Mouse (Mus musculus): ENCODE measurements around the gene Slc2a8. TPM values are rescaled to one million over a fixed set of nuclear protein-coding genes. Genes with fewer than 3 reads are reported as not detected.

The Slc2a8 gene
- total and polyA plus RNA-seq, 3 experiments = 7.4 to 16.0 TPM; not detected in 1

GRCm38 (mm10) chr2:32957344-32957743 lies 24.5 kb downstream of the Slc2a8 start:
- no peak overlapping the region for H3K4me3 ChIP-seq (ENCODE audit: control insufficient read depth in 1 of 2, insufficient read depth in 1 of 2, low read depth in 2 of 2, low read length in 2 of 2)
- no peak overlapping the region for H3K27ac ChIP-seq (ENCODE audit: control insufficient read depth, low read depth, low read length)
- TF ChIP-seq JUND (IDR thresholded peaks at IDR 0.05; ENCODE audit: low read depth, low read length) (no peak), CTCF (IDR thresholded peaks at IDR 0.05 in 2 of 3, conservative IDR thresholded peaks at IDR 0.05 in 1 of 3; ENCODE audit: control insufficient read depth in 1 of 3, insufficient read depth in 1 of 3, low read depth in 2 of 3, low read length in 3 of 3, poor library complexity in 1 of 3, severe bottlenecking in 1 of 3) (no peak), RCOR1 (IDR thresholded peaks at IDR 0.05; ENCODE audit: low read depth, low read length) (no peak), TAL1 (IDR thresholded peaks at IDR 0.05; ENCODE audit: low read length) (no peak), HCFC1 (IDR thresholded peaks at IDR 0.05; ENCODE audit: low read depth, low read length) (no peak), ELF1 (IDR thresholded peaks at IDR 0.05; ENCODE audit: low read depth, low read length) (no peak), ZMIZ1 (IDR thresholded peaks at IDR 0.05; ENCODE audit: low read depth, low read length) (no peak), ZNF384 (IDR thresholded peaks at IDR 0.05; ENCODE audit: low read depth, low read length) (no peak), UBTF (IDR thresholded peaks at IDR 0.05; ENCODE audit: borderline replicate concordance, insufficient read depth, low read depth, low read length) (no peak)
- no peaks in the 10 kb centered on the region for H3K9me3 ChIP-seq (replicated peaks; ENCODE audit: insufficient read depth, low read length)
- no peak for DNase-seq (ENCODE audit: low read depth, low spot score)
- peaks cover 0 to 7% of the 10 kb centered on the region in 2 experiments; a peak in 1 of 4 replicates for H3K4me1 ChIP-seq (ENCODE audit: control insufficient read depth in 1 of 2, insufficient read depth in 2 of 2, low read length in 2 of 2)
- H3K79me2 ChIP-seq (ENCODE audit: control insufficient read depth, insufficient read depth, low read length, poor library complexity) = peaks cover 19% of the 10 kb centered on the region
- H3K9ac ChIP-seq (ENCODE audit: control insufficient read depth, low read depth, low read length, poor library complexity, severe bottlenecking) = no peak overlapping the region
- H3K27me3 ChIP-seq (ENCODE audit: control insufficient read depth in 1 of 2, insufficient read depth in 2 of 2, low read length in 2 of 2) = no peaks in the 10 kb centered on the region
- no peaks in the 10 kb centered on the region for H3K36me3 ChIP-seq (ENCODE audit: control insufficient read depth in 1 of 2, insufficient read depth in 2 of 2, low read length in 2 of 2)

- H3K9ac ChIP-seq (ENCODE audit: control insufficient read depth, low read depth, low read length, poor library complexity, severe bottlenecking) = no peak overlapping the region
- no peak overlapping the region for H3K27ac ChIP-seq (ENCODE audit: control insufficient read depth, low read depth, low read length)
- TF ChIP-seq GABPA (IDR thresholded peaks at IDR 0.05; ENCODE audit: low read depth, low read length) (no peak), RCOR1 (IDR thresholded peaks at IDR 0.05; ENCODE audit: low read depth, low read length) (no peak), MXI1 (IDR thresholded peaks at IDR 0.05; ENCODE audit: low read depth, low read length) (no peak), ZC3H11A (IDR thresholded peaks at IDR 0.05; ENCODE audit: low read depth, low read length) (no peak), NELFE (IDR thresholded peaks at IDR 0.05; ENCODE audit: low read depth, low read length) (no peak), CHD1 (IDR thresholded peaks at IDR 0.05; ENCODE audit: low read depth, low read length) (no peak), ZNF384 (IDR thresholded peaks at IDR 0.05; ENCODE audit: low read depth, low read length) (no peak), CTCF (IDR thresholded peaks at IDR 0.05 in 2 of 3, conservative IDR thresholded peaks at IDR 0.05 in 1 of 3; ENCODE audit: control insufficient read depth in 1 of 3, insufficient read depth in 1 of 3, low read depth in 2 of 3, low read length in 3 of 3, poor library complexity in 1 of 3, severe bottlenecking in 1 of 3) (peak; percentile 15 to 55 (median 42); a peak in 5 of 6 replicates), MAX (IDR thresholded peaks at IDR 0.05; ENCODE audit: low read length) (no peak), MEF2A (IDR thresholded peaks at IDR 0.05; ENCODE audit: extremely low read depth, insufficient replicate concordance, low read depth, low read length, poor library complexity, severe bottlenecking) (no peak), SMC3 (IDR thresholded peaks at IDR 0.05; ENCODE audit: low read depth, low read length) (peak; percentile 20; the same call in 1 of the 2 replicates), ZKSCAN1 (IDR thresholded peaks at IDR 0.05; ENCODE audit: low read depth, low read length) (no peak)
- H3K4me3 ChIP-seq (ENCODE audit: control insufficient read depth in 1 of 2, insufficient read depth in 1 of 2, low read depth in 2 of 2, low read length in 2 of 2) = no peak overlapping the region
- H3K9me3 ChIP-seq (replicated peaks; ENCODE audit: insufficient read depth, low read length) = no peaks in the 10 kb centered on the region
- no peaks in the 10 kb centered on the region for H3K36me3 ChIP-seq (ENCODE audit: control insufficient read depth in 1 of 2, insufficient read depth in 2 of 2, low read length in 2 of 2)
- no peaks in the 10 kb centered on the region for H3K4me1 ChIP-seq (ENCODE audit: control insufficient read depth in 1 of 2, insufficient read depth in 2 of 2, low read length in 2 of 2)
- no peaks in the 10 kb centered on the region for H3K79me2 ChIP-seq (ENCODE audit: control insufficient read depth, insufficient read depth, low read length, poor library complexity)
- DNase-seq (ENCODE audit: low read depth, low spot score) = peak; percentile 59
- H3K27me3 ChIP-seq (ENCODE audit: control insufficient read depth in 1 of 2, insufficient read depth in 2 of 2, low read length in 2 of 2) = no peaks in the 10 kb centered on the region
These were observed 27.3 kb downstream of the Slc2a8 start for GRCm38 (mm10) chr2:32954581-32954980.
